Mouse (Mus musculus): ENCODE measurements at regions not wholly inside any gene's neighbourhood (a gene's known extent, or its start where the extent isn't known, plus 50 kb on each side); places are given as distances from the start of the nearest gene placed in this dataset.
"Not testable (repeated sequence)": the region's sequence is repeated elsewhere in the genome, so short reads cannot be mapped to it uniquely, and the experiment has no call there.

GRCm38 (mm10) chr8:31735610-31736009, 1692.9 kb upstream of the 5930422O12Rik start:
- no peak for DNase-seq (ENCODE audit: low spot score in 2 of 2)
- intact Hi-C loops (cut with DNase I) = no loop called here

DNA sequence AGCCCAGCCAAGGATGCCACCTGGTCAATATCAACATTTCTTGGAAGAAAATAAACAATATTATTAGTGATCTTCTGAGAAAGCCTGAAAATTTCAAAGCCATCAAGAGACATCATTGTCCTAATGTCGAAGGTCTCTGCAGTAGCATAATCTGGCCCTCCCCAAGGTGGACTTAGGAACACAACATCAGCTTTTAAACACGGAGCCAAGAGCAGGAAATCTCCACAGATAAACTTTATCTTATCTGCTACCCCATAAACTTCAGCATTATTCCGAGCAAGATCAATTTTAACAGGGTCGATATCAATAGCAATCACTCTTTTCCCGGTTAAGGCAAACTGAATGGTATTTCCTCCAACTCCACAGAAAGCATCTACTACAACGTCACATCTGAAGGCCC, 1691.2 kb upstream of the 5930422O12Rik start:
- DNase-seq (ENCODE audit: low spot score in 2 of 2); intact Hi-C loops (cut with DNase I): not testable (repeated sequence)

- intact Hi-C loops (cut with DNase I) = no loop called here
- no peak for DNase-seq (ENCODE audit: low spot score in 2 of 2)
Observed at GRCm38 (mm10) chr8:31746855-31747254, 1681.7 kb upstream of the 5930422O12Rik start.

GRCm38 (mm10) chr8:31749974-31750373, 1678.5 kb upstream of the 5930422O12Rik start:
- intact Hi-C loops (cut with DNase I) = no loop called here

GRCm38 (mm10) chr8:31750482-31751126, 1677.9 kb upstream of the 5930422O12Rik start:
- intact Hi-C loops (cut with DNase I) = no loop called here
- no peak for DNase-seq (ENCODE audit: low spot score in 2 of 2)

More at GRCm38 (mm10) chr8:31749974-31750373, 1678.5 kb upstream of the 5930422O12Rik start:
- DNase-seq (ENCODE audit: low spot score in 2 of 2) = no peak

DNA sequence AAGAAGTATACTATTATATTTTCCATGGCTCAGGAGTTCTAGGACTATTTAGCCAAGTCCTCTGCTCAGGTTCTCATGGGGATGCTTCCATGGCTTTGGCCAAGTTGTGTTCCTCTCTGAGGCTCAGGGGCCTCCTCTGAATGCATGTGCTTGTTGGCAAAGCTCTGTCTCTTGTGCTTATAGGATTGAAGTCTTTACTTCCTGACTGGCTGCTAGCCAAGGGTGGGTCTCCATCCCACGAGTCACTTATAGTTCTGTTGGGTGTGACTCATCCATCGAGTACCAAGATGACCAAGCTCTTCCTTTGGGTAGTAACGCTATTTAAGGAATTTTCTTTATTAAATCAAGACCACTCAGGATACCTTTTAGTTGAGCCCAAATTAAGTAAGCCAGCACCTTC, 1672.8 kb upstream of the 5930422O12Rik start:
- intact Hi-C loops (cut with DNase I) = no loop called here
- DNase-seq (ENCODE audit: low spot score in 2 of 2) = no peak

GRCm38 (mm10) chr8:31762091-31762490, 1666.4 kb upstream of the 5930422O12Rik start:
- intact Hi-C loops (cut with DNase I) = no loop called here
- DNase-seq (ENCODE audit: low spot score in 2 of 2) = no peak

Measured in left cerebral cortex, postnatal 36 days (tissue).